Mouse (Mus musculus) urinary bladder, postnatal 36 days (tissue): ENCODE results near the gene Ldlrad3.

Experiments used
- DNase-seq, 2 experiments: peaks; one replicate each; pipeline ENCODE4 v3.0.0; 2022; ENCODE audit warnings: low spot score in 2 of 2, mixed read lengths in 1 of 2

Ldlrad3 gene

DNA sequence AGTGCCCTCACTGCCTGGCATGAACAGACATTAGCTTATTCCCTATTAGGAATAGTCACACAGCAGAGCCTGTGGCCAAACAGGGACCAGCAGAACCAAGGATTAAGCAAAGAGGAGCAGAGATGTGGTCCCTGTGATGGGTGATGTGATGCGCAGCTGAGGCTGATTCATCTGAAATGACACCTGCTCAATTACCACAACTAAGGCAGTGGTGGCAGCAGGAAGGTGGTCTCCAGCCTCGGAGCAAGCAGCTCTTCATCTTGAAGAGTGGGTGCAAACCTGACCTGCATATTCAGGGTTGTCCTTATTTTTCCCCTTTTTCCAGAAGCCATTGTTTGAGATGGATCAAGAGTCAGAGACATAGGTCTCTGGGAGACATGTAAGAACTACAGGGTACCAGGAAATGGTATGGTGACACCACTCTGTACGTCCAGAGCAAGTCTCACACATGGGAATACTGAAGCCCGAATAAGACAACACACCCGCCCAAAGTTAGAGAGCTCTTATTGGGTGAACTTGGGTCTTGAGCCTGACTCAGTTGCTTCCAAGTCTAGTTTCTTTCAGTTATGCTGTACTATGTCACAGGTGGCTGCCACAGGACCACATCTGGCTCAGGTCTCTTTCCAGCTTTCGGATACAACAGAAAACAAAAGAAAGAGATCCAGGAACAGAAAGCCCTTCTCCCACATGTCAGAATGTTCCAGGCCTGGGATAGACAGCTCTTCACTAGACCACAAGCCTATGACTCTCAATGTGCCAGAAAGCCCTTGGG is 112.7 kb downstream of the Ldlrad3 start:
- DNase-seq = no peak

DNA sequence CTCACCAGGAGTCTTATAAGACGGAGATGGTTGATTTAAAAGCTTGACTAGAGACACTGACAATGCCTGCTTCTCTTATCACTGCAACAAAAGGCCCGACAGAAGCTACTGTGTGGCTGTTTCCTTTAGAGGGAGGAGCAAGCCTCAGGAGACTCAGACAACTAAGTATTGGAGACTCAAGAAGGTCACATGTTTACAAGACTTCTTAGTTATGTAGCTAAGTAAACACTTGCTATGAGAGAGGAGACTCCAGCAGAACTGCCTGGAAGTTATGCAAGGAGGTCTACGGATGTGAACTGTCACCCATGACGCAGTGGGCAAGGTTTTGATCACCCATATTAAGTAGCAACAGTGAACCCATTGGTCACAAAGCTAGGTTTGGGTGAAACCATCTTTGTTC is 113.3 kb downstream of the Ldlrad3 start:
- no peak for DNase-seq

- no peak for DNase-seq
Measured at GRCm38 (mm10) chr2:102071022-102071717, 115.0 kb downstream of the Ldlrad3 start.

GRCm38 (mm10) chr2:102064826-102065441 is 121.3 kb downstream of the Ldlrad3 start:
- DNase-seq = no peak

DNA sequence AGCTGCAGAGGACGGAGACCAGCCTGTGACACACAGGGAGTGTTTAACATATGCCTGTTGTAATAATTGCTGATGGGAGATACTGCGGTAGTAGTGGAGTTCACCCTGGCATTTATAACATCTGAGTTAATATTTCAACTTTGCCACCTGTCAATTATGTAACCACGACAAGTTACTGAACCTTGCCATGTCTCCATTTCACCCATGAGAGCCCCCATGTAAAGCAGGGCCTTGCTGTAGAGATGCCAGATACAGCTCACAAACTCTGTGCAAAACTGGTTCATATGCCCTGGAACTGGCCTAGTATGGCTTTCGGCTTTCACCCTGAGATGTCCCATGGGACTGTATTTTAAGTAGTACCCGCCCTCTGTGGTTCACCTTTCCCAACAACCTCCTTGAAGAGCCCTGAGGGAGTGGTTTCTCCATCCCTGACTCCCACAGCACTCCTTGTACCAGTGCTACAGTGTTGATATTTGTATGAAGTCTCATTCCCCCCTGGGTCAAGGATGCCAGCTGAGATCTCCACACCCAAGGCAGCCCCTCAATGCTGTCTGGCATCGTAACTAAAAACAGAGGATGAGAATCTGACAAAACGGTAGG is 122.2 kb downstream of the Ldlrad3 start:
- no peak for DNase-seq

GRCm38 (mm10) chr2:102062861-102063468 is 123.2 kb downstream of the Ldlrad3 start:
- DNase-seq = no peak

- DNase-seq = no peak
Measured at GRCm38 (mm10) chr2:102061921-102062320, 124.3 kb downstream of the Ldlrad3 start.

- DNase-seq = no peak
Measured at GRCm38 (mm10) chr2:102057746-102058145, 128.4 kb downstream of the Ldlrad3 start.

DNA sequence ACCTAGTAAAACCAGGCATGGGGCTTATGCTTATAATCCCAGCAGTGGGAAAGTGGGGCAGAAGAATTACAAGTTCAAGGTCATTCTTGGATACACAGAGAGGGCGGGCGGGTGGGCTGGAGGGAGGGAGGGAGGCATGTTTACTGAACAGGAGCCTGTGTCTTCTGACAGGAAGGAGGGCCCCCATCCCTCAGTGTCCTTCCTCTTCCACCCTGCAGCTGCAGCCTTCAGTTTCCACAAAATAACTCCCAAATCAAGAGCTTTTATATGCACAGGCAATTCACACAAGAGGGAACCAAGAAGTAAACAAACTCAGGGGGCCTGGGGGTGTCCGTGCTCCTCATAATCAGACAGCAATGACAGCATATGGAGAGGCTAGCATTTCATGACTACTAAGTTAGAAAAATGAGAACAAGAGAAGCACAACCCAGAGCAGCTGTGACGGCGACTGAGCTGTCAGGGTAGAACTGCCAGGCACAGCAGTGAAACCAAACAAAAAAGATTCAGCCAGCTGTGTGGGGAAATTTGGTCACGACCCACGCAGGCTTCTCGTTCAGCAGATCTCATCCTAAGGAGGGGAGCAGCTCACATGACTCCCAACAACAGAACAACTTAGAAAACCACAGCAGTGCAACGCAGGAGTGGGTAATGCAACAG is 129.0 kb downstream of the Ldlrad3 start:
- DNase-seq = no peak

DNA sequence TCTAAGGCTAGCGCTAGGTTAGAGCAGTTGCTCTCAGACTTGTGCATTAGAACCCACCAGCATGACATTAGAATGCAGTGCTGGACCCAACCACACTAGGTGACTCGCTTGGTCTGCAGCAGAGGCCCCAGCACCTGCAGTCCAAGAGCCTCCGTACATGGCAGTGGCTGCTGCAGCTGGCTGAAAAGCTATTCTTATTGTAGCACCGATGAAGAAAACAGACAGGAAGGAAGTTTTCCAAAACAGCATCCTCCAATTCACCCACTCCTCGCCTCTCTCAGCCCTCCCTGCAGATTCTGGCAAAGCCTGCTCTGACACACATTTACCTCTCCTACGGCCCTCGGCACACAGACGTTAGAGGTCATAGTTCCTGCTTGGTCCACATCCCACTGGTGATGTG is 130.0 kb downstream of the Ldlrad3 start:
- DNase-seq = no peak

DNA sequence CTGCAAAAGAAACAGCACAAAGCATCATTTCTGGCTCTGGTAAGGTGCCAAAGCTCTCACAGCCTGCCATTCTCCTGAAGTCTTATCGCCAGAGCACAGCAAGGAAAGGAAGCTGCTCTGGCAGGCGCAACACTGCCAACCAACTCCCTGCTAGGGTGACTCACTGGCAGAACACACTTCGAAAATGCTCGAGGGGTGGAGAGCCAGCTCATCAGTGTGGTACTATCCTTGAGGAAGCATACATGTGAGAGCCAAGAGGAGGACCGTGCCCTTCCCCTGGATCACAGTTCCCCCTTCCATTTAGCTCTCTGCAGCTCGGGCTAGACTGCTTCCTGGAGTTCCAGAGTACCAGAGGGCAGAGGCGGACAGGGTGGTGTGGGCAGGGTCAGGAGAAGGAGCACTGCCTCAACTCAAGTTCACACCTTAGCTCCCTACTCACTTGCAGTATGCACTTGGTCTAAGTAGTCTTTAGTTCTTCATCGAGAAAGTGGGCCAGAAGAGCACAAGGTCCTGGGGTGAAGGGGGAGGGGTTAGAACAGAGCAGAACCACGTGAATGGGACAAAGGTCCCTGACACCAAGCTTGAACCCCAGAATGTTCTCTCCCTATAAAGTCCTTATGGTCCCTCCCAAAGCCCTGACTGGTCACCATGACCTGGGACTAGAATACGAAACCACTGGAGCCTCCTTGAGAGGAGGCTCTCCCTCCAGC is 133.1 kb downstream of the Ldlrad3 start:
- DNase-seq = no peak

DNA sequence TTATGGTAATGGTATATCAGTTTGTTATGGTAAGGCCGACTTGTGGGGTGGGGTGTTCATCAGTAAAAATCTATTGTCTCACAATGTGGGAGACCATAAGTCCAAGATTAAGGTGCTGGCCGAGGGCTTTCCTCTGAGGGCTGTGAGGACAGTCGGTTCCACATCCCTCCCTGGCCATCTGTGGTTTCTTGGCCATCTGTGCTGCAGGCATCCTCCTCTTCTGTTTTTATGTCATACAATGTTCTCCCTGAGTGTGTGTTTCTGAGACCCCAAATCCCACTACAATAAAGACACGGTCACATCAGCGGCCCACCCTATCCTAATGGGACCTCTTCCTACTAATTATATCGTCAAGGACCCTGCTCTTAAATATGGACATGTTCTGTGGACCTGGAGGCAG is 133.8 kb downstream of the Ldlrad3 start:
- no peak for DNase-seq

DNA sequence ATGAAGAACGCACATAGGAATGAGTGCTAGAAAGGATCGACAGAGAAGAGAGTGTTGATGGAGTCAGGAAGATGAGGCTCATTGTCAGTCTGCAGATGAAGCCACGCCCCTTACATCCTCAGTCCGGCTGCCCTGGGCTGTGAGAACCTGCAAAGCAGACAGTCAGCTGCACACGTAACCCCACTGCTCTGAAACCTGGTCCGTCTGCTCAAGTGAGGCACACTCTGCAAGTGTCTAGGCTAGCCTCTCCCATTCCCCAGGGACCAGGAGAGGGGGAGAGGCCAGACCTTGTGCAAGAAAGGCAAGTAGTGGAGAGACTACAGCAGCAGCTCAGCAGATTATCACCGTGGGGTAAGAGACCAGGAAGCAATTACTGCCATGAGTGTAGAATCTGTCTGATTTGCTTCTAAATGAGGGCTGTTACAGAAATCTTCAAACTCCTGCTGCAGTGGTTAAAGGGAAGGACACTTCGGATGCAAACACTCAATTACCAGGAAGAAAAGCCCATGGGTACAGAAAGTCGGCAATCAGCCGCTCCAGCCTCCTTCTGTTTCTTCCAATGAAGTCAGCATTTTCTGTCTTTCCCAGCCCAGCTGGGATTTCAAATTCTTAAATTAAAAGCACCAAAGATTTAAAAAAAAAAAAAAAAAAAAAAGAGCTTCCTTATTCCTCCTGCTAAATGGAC is 136.2 kb downstream of the Ldlrad3 start:
- no peak for DNase-seq

- no peak for DNase-seq
Measured at GRCm38 (mm10) chr2:102048296-102049175, 137.6 kb downstream of the Ldlrad3 start.

DNA sequence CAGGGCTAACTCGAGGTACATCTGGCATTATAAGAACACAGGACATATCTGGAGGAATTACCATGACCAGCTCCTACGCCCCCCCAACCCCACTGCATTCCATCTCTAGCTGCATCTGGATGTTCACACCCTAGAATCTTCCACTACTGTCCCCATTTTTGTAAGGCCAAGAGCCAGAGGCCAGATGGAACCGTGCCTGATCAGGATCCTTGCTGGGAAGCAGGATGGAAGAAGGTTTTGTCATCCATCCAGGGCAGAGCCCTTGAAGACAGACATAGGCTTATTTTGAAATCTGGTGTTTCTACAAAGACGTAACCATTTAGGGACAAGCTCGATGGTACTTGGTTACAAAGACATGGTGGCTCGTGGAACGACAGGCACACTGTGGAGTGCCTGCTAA is 139.7 kb downstream of the Ldlrad3 start:
- no peak for DNase-seq

- DNase-seq = no peak
Measured at GRCm38 (mm10) chr2:102040456-102040855, 145.7 kb downstream of the Ldlrad3 start.

DNA sequence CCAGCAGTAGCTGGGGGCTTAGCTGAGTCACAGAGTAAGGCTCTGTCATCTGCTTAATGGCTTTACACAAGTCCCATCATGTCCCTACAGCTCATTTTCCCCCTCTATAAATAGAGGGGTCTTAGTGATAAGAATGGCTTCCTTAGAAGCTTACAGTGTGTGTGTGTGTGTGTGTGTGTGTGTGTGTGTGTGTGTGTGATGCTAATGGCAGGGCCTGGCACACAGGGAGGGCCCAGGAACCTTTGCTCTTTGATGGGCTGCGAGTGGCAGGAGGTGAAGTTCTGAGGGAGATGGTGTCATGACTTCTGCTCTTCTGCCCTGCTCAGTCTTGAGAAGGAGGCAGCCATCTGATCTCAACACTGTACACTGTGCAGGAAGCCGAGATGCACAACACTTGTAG is 146.2 kb downstream of the Ldlrad3 start:
- DNase-seq = no peak

- no peak for DNase-seq
Measured at GRCm38 (mm10) chr2:102038895-102039667, 147.1 kb downstream of the Ldlrad3 start.
